Mouse (Mus musculus) MEL (cell line): ENCODE results near the gene Ppp2r5d.

Source experiments
- CTCF ChIP-seq, 3 experiments: IDR thresholded peaks in 2 of 3; conservative IDR thresholded peaks in 1 of 3; 2 replicates each; pipeline ENCODE4 v1.5.1; 2011 to 2012; ENCODE audit warnings: low read length in 3 of 3, low read depth in 2 of 3, mild to moderate bottlenecking in 2 of 3, improper control_type of control experiment in 1 of 3, inconsistent platforms in 1 of 3, mixed read lengths in 1 of 3, moderate library complexity in 1 of 3; ENCODE audit not compliant: control insufficient read depth in 1 of 3, insufficient read depth in 1 of 3, poor library complexity in 1 of 3, severe bottlenecking in 1 of 3
- EP300 ChIP-seq, 2 experiments: IDR thresholded peaks; 2 replicates each; pipeline ENCODE4 v1.6.1; 2011; ENCODE audit warnings: improper control_type of control experiment in 2 of 2, low read length in 2 of 2, low read depth in 1 of 2, mild to moderate bottlenecking in 1 of 2
- JUND ChIP-seq: IDR thresholded peaks from 2 replicates; pipeline ENCODE4 v1.6.1; 2011; ENCODE audit warnings: low read depth, mild to moderate bottlenecking, improper control_type of control experiment, low read length
- NRF1 ChIP-seq: IDR thresholded peaks from 2 replicates; pipeline ENCODE4 v1.6.1; 2014; ENCODE audit warnings: low read depth, mild to moderate bottlenecking, inconsistent platforms, low read length, improper control_type of control experiment, moderate library complexity; ENCODE audit not compliant: poor library complexity, insufficient read depth, severe bottlenecking
- POLR2AphosphoS2 ChIP-seq: IDR thresholded peaks from 2 replicates; pipeline ENCODE4 v1.6.1; 2011; ENCODE audit warnings: low read length, improper control_type of control experiment
- TBP ChIP-seq: IDR thresholded peaks from 2 replicates; pipeline ENCODE4 v1.8.0; 2011; ENCODE audit warnings: low read depth, low read length, improper control_type of control experiment
- ZMIZ1 ChIP-seq: IDR thresholded peaks from 2 replicates; pipeline ENCODE4 v1.6.1; 2012; ENCODE audit warnings: low read depth, mild to moderate bottlenecking, inconsistent platforms, low read length, improper control_type of control experiment, moderate library complexity

DNA sequence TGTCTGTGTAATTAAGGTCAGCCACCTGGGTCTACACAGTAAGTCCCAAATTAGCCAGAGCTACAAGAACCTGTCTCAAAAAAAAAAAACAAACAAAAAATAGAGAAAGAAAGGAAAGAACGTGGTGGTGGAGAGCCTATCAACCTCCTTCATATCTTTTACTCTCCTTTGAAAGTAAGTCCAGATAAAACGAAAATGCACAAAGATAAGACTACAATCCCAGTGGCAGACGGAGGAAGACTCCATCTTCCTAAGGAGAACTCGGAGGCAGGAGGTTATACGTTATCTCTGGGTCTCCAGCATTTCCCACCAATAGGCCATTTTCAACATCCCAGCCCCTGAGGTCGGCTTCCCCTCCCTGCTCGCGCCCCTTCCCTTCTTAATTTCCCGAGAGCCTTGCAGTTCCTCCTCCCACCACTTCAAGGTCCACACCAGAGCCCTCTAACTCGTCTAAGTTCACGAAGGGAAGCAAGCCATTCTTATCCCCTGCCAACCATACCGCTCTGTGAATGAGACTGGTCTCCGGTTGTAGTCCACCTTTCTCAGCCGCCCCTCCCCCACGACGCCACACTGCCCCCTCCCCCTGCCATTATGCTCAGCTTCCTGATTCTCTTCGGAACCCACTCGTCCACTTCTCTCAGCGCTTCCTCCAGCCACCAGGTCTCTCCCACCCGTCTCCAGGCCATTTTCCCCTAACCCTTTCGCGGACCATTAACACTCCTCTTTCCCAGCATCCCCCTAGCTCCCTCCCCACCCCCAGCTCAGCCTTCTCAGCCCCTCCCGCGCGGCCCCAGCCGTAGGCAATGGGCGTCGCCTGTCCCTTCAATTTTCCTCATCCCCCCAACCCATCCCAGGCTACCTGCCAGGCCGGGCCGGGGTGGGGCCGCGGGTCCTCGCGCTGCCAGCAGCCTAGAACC is 24.8 kb downstream of the Ppp2r5d start:
- TF ChIP-seq POLR2AphosphoS2 (no peak), CTCF (IDR thresholded peaks at IDR 0.05 in 2 of 3, conservative IDR thresholded peaks at IDR 0.05 in 1 of 3; ENCODE audit: control insufficient read depth in 1 of 3, insufficient read depth in 1 of 3, low read depth in 2 of 3, low read length in 3 of 3, poor library complexity in 1 of 3, severe bottlenecking in 1 of 3) (no peak; a peak in 1 of 6 replicates), JUND (no peak), TBP (no peak), EP300 (IDR thresholded peaks at IDR 0.05; ENCODE audit: low read depth in 1 of 2, low read length in 2 of 2) (peak; percentile 51 to 53), ZMIZ1 (peak; percentile 46; the same call in 1 of the 2 replicates), NRF1 (no peak)
